Mouse (Mus musculus): ENCODE measurements around the gene Olfr1314. TPM values are rescaled to one million over a fixed set of nuclear protein-coding genes. Genes with fewer than 3 reads are reported as not detected.

Gene Olfr1314
- polyA plus RNA-seq (2012; rRNA removed): not detected in 2 replicates

- DNase-seq (ENCODE audit: low read depth, low spot score): no peak
Observed at GRCm38 (mm10) chr2:112096681-112097080, at the start of gene Olfr1314. Gene Olfr1314, minus strand, starts transcription at chr2:112096781.

DNA sequence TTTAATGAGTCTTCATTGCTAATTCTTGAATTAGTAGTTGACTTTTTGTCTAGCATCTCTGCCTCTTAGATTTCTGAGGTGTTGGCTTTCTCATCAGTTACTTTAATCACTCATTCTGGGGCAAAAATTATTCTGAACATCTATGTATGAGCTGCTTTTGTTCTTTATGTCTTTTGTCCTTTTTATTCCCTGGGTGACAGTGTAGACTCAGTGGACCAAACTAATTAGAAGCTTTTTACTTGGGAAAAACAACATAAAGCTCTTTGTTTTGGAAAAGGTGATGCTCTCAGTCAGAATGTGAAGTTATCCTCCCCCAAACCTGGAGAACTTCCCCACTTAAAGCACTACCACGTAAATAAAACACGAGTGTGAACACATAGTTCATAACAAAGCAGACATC, 43.4 kb upstream of the Olfr1314 start, which contains the start of gene Olfr1317:
Olfr1317 (plus strand) TSS at position 301 of the 400 bp plus-strand sequence.
- no peak for DNase-seq (ENCODE audit: low read depth, low spot score)
- WGBS: 64% methylated on average over 2 of the region's 2 CpGs

DNA sequence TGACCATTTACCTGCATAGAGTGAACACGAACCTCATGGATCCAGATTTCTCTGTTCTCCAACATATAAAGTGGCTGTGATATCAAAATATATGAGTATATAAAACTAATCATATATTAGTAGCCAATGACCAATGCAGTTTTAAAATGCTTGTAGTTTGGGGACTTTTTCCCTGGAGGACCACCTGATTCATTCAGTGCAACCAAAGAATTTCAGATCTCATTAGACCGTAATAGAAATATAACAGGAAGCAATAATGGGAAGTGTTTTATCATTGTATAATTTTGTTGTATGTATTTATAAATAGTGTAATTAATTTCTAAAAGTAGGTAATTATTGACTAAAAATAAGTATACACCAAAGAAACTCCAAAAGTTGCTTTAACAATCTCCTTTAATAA, 38.3 kb upstream of the Olfr1314 start, which contains the start of gene Olfr1316:
Olfr1316 (minus strand) TSS at position 101 of the 400 bp plus-strand sequence.
- DNase-seq (ENCODE audit: low read depth, low spot score): no peak
- 76% methylated on average over 2 of the region's 2 CpGs for WGBS

DNA sequence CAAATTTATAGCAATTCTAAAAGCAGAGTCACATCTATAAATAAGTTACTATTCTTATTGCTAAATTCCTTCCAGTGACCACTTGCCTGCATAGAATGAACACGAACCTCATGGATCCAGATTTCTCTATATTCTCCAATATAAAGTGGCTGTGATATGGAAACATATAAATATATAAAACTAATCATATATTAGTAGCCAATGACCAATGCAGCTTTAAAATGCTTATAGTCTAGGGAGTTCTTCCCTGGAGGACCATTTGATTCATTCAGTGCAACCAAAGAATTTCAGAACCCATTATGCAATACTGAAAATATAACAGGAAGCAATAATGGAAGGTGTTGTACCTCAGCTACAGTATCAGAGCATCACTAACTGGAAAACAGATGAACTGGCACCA, 18.8 kb upstream of the Olfr1314 start, which contains the start of gene Olfr1315-ps1:
Olfr1315-ps1 (minus strand) TSS at position 101 of the 400 bp plus-strand sequence.
- no peak for DNase-seq (ENCODE audit: low read depth, low spot score)
- 56% methylated on average over 1 of the region's 1 CpGs for WGBS

DNA sequence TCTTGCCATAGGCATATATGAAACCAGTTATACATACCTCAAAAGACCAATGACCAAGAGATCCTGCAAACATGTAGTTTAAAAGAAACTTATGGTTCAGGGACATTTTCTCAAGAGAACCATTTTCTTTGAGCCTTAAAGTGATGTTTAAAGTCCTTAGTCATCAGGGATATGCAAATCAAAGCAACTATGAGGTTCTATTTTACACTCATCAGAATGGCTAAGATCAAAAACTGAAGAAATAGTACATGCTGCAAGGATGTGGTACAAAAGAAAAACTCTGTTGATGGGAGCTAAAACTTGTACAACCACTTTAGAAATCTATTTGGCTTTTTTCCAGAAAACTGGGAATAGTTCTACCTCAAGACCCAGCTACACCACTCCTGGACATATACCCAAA, 18.8 kb downstream of the Olfr1314 start, which contains the start of gene Olfr1313:
Olfr1313 (minus strand) TSS at position 101 of the 400 bp plus-strand sequence.
- no peak for DNase-seq (ENCODE audit: low read depth, low spot score)

DNA sequence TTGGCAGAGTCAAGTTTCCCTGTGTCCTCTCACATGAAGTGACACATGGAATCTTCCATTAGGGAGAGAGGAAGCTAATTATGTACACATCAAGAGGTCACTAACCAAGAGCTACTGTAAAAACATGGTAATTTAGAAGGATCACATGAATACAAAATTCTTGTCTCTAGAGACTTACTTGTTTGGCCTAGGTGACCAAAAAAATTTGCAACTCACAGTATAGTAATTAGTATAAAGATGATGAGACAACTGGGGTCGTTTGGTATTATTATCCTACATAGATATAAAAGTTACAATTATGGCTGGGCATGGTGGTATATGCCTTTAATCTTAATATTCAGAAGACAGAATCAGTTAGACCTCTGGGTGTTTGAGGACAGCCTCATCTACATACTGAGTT, 46.4 kb downstream of the Olfr1314 start, which contains the start of gene Olfr1312:
Olfr1312 (minus strand) TSS at position 101 of the 400 bp plus-strand sequence.
- 10% methylated on average over 1 of the region's 1 CpGs for WGBS
- no peak for DNase-seq (ENCODE audit: low read depth, low spot score)

Other genes starting within 250 kb of the Olfr1314 start
- gene Olfr1305, start 219.6 kb downstream of the Olfr1314 start, polyA plus RNA-seq (2012; rRNA removed): not detected in 2 replicates
- not detected in 2 replicates for gene Olfr1306, start 180.5 kb downstream of the Olfr1314 start, polyA plus RNA-seq (2012; rRNA removed)
- not detected in 2 replicates for gene Olfr1307, start 147.3 kb downstream of the Olfr1314 start, polyA plus RNA-seq (2012; rRNA removed)
- not detected in 2 replicates for gene Olfr1308, start 131.8 kb downstream of the Olfr1314 start, polyA plus RNA-seq (2012; rRNA removed)
- gene Olfr1309, start 106.5 kb downstream of the Olfr1314 start, polyA plus RNA-seq (2012; rRNA removed): not detected in 2 replicates
- not detected in 2 replicates for gene Olfr1310, start 84.1 kb downstream of the Olfr1314 start, polyA plus RNA-seq (2012; rRNA removed)
- gene Olfr1311, start 72.4 kb downstream of the Olfr1314 start, polyA plus RNA-seq (2012; rRNA removed): not detected in 2 replicates
- not detected in 2 replicates for gene Olfr1312, start 46.5 kb downstream of the Olfr1314 start, polyA plus RNA-seq (2012; rRNA removed)
- gene Olfr1313, start 18.9 kb downstream of the Olfr1314 start, polyA plus RNA-seq (2012; rRNA removed): not detected in 2 replicates
- not detected in 2 replicates for gene Olfr1315-ps1, start 18.7 kb upstream of the Olfr1314 start, polyA plus RNA-seq (2012; rRNA removed)
- gene Olfr1316, start 38.2 kb upstream of the Olfr1314 start, polyA plus RNA-seq (2012; rRNA removed): not detected in 2 replicates
- gene Olfr1317, start 43.5 kb upstream of the Olfr1314 start, polyA plus RNA-seq (2012; rRNA removed): not detected in 2 replicates
- not detected in 2 replicates for gene Olfr1318, start 57.4 kb upstream of the Olfr1314 start, polyA plus RNA-seq (2012; rRNA removed)
- 55.7 and 150 TPM in 2 replicates for gene Lpcat4, start 142.7 kb upstream of the Olfr1314 start, polyA plus RNA-seq (2012; rRNA removed)
- gene Nutm1, start 162.5 kb upstream of the Olfr1314 start, polyA plus RNA-seq (2012; rRNA removed): not detected in 2 replicates
- 96.1 and 105 TPM in 2 replicates for gene Nop10, start 165.1 kb upstream of the Olfr1314 start, polyA plus RNA-seq (2012; rRNA removed)
- 15.2 and 32.1 TPM in 2 replicates for gene Slc12a6, start 169.0 kb upstream of the Olfr1314 start, polyA plus RNA-seq (2012; rRNA removed)
- 0.02 TPM in 1 of 2 replicates, not detected in the other for gene Gm21985, start 169.5 kb upstream of the Olfr1314 start, polyA plus RNA-seq (2012; rRNA removed)